Mouse (Mus musculus): ENCODE measurements around the gene Irgm1.

GRCm38 (mm10) chr11:48872695-48873300 is 1.3 kb upstream of the Irgm1 start:
- TF ChIP-seq CTCF (IDR thresholded peaks at IDR 0.05; ENCODE audit: control insufficient read depth, insufficient read depth, insufficient replicate concordance, low read depth, low read length) (no peak), POLR2A (IDR thresholded peaks at IDR 0.05; ENCODE audit: control insufficient read depth, low read depth, low read length) (no peak)
